Mouse (Mus musculus) ES-E14 (cell line): ENCODE data around the gene Wdr64.

Experiments
- CHD2 ChIP-seq: IDR thresholded peaks from 2 replicates; pipeline ENCODE4 v1.6.1; 2014; ENCODE audit warnings: mild to moderate bottlenecking, low read depth, low read length, inconsistent platforms
- HCFC1 ChIP-seq: IDR thresholded peaks from 2 replicates; pipeline ENCODE4 v1.6.1; 2012; ENCODE audit warnings: low read length, inconsistent platforms, borderline replicate concordance; ENCODE audit not compliant: insufficient read depth
- MAFK ChIP-seq: IDR thresholded peaks from 2 replicates; pipeline ENCODE4 v1.6.1; 2014; ENCODE audit warnings: mild to moderate bottlenecking, low read depth, low read length, inconsistent platforms; ENCODE audit not compliant: insufficient read depth
- ZC3H11A ChIP-seq: IDR thresholded peaks from 2 replicates; pipeline ENCODE4 v1.6.1; 2012; ENCODE audit warnings: low read depth, mild to moderate bottlenecking, inconsistent platforms, low read length, borderline replicate concordance
- ZNF384 ChIP-seq: IDR thresholded peaks from 2 replicates; pipeline ENCODE4 v1.6.1; 2012; ENCODE audit warnings: low read depth, low read length, inconsistent platforms

DNA sequence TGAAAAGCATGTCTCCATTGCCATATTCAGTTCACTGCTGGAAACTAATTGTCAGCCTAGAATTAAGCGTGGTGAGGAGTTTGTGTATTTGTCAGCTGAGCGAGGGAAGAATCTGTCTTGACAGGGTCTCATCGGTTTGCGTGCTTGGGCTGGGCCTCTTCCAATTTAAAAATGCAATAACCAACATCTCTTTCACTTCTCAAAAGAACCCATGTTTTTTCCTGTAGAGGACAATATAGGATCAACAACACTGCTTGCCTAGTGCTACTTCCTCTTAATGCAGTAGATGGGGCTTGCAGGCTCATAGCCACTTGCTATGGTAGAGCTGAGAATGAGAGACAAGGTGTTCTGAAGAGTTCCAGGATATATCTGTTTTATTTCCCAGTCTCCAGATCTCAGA, 38.5 kb upstream of the Wdr64 start:
- TF ChIP-seq HCFC1 (no peak), MAFK (no peak), ZC3H11A (no peak), ZNF384 (no peak), CHD2 (no peak)
